Mouse (Mus musculus): ENCODE measurements around the gene Klf5. TPM values are rescaled to one million over a fixed set of nuclear protein-coding genes. Genes with fewer than 3 reads are reported as not detected.
A peak's percentile ranks its signal among the peaks of the same experiment; 100 is the strongest.

The Klf5 gene
- 2.8 and 2.9 TPM in 2 replicates for polyA plus RNA-seq (2016; fragmentation: Nextera tagmentation; extraction: Ambion mirVana)

GRCm38 (mm10) chr14:99298385-99299021 lies at the start of gene Klf5:
TSS of gene Klf5 (plus strand) at chr14:99298691.
- 0 out of 2 replicates have a peak, but pooled peaks cover 2% of the 10 kb centered on the region for H3K36me3 ChIP-seq
- H3K4me3 ChIP-seq: peak within 1 kb of the TSS; percentile 57
- no peaks in the 10 kb centered on the region for H3K9me3 ChIP-seq (replicated peaks)
- peak within 1 kb of the TSS; percentile 82 for H3K4me2 ChIP-seq
- peaks cover 9% of the 10 kb centered on the region for H3K4me1 ChIP-seq (replicated peaks)
- H3K9ac ChIP-seq: peak within 1 kb of the TSS; percentile 67
- H3K27ac ChIP-seq (ENCODE audit: poor library complexity, severe bottlenecking): 0 out of 2 replicates have a peak within 1 kb of the TSS, but pooled peaks have one; percentile 12
- WGBS: under 1% methylated on average over 58 of the region's 67 CpGs
- ATAC-seq (ENCODE audit: insufficient number of reproducible peaks, low FRiP score): peak; percentile 95
- peaks cover 20% of the 10 kb centered on the region for H3K27me3 ChIP-seq (replicated peaks)

GRCm38 (mm10) chr14:99262026-99262425 lies 36.5 kb upstream of the Klf5 start:
- Histone ChIP-seq H3K27ac (ENCODE audit: poor library complexity, severe bottlenecking) (no peak overlapping the region), H3K36me3 (peaks cover 7% of the 10 kb centered on the region; the same call in 1 of the 2 replicates), H3K9ac (no peak overlapping the region), H3K9me3 (replicated peaks) (no peaks in the 10 kb centered on the region), H3K4me3 (no peak overlapping the region), H3K4me1 (replicated peaks) (peaks cover 4% of the 10 kb centered on the region; the same call in 1 of the 2 replicates), H3K4me2 (no peak overlapping the region), H3K27me3 (replicated peaks) (no peaks in the 10 kb centered on the region)
- no peak for ATAC-seq (ENCODE audit: insufficient number of reproducible peaks, low FRiP score)
- WGBS: 93% methylated on average over 12 of the region's 12 CpGs

GRCm38 (mm10) chr14:99263816-99264215 lies 34.7 kb upstream of the Klf5 start:
- Histone ChIP-seq H3K4me2 (no peak overlapping the region), H3K9ac (no peak overlapping the region), H3K36me3 (peaks cover 6% of the 10 kb centered on the region; the same call in 1 of the 2 replicates), H3K4me1 (replicated peaks) (peaks cover 4% of the 10 kb centered on the region; the same call in 1 of the 2 replicates), H3K27me3 (replicated peaks) (no peaks in the 10 kb centered on the region), H3K27ac (ENCODE audit: poor library complexity, severe bottlenecking) (no peak overlapping the region), H3K4me3 (no peak overlapping the region), H3K9me3 (replicated peaks) (no peaks in the 10 kb centered on the region)
- WGBS: 65% methylated on average over 6 of the region's 6 CpGs
- ATAC-seq (ENCODE audit: insufficient number of reproducible peaks, low FRiP score): no peak

GRCm38 (mm10) chr14:99265791-99266190 lies 32.7 kb upstream of the Klf5 start:
- Histone ChIP-seq H3K9me3 (replicated peaks) (no peaks in the 10 kb centered on the region), H3K4me3 (no peak overlapping the region), H3K9ac (no peak overlapping the region), H3K27ac (ENCODE audit: poor library complexity, severe bottlenecking) (no peak overlapping the region), H3K36me3 (no peaks in the 10 kb centered on the region), H3K4me2 (no peak overlapping the region), H3K4me1 (replicated peaks) (peaks cover 4% of the 10 kb centered on the region; the same call in 1 of the 2 replicates), H3K27me3 (replicated peaks) (no peaks in the 10 kb centered on the region)
- no peak for ATAC-seq (ENCODE audit: insufficient number of reproducible peaks, low FRiP score)
- whole genome bisulfite sequencing: 75% methylated on average over 14 of the region's 14 CpGs

- H3K4me1 ChIP-seq (replicated peaks): peaks cover 4% of the 10 kb centered on the region; the same call in 1 of the 2 replicates
- no peak for ATAC-seq (ENCODE audit: insufficient number of reproducible peaks, low FRiP score)
- no peak overlapping the region for H3K4me3 ChIP-seq
- H3K9me3 ChIP-seq (replicated peaks): no peaks in the 10 kb centered on the region
- WGBS: 67% methylated on average over 5 of the region's 5 CpGs
- H3K27me3 ChIP-seq (replicated peaks): no peaks in the 10 kb centered on the region
- no peak overlapping the region for H3K4me2 ChIP-seq
- no peak overlapping the region for H3K9ac ChIP-seq
- no peaks in the 10 kb centered on the region for H3K36me3 ChIP-seq
- no peak overlapping the region for H3K27ac ChIP-seq (ENCODE audit: poor library complexity, severe bottlenecking)
These were observed 31.7 kb upstream of the Klf5 start for GRCm38 (mm10) chr14:99266749-99267148.

GRCm38 (mm10) chr14:99274056-99274455 lies 24.4 kb upstream of the Klf5 start:
- Histone ChIP-seq H3K27me3 (replicated peaks) (no peaks in the 10 kb centered on the region), H3K4me2 (no peak overlapping the region), H3K4me3 (no peak overlapping the region), H3K9ac (no peak overlapping the region), H3K27ac (ENCODE audit: poor library complexity, severe bottlenecking) (no peak overlapping the region), H3K36me3 (no peaks in the 10 kb centered on the region), H3K9me3 (replicated peaks) (no peaks in the 10 kb centered on the region), H3K4me1 (replicated peaks) (peaks cover 4% of the 10 kb centered on the region; the same call in 1 of the 2 replicates)
- 50% methylated on average over 2 of the region's 2 CpGs for WGBS
- no peak for ATAC-seq (ENCODE audit: insufficient number of reproducible peaks, low FRiP score)

GRCm38 (mm10) chr14:99275827-99276226 lies 22.7 kb upstream of the Klf5 start:
- no peaks in the 10 kb centered on the region for H3K27me3 ChIP-seq (replicated peaks)
- no peak overlapping the region for H3K9ac ChIP-seq
- no peaks in the 10 kb centered on the region for H3K36me3 ChIP-seq
- H3K9me3 ChIP-seq (replicated peaks): no peaks in the 10 kb centered on the region
- peaks cover 4% of the 10 kb centered on the region; the same call in 1 of the 2 replicates for H3K4me1 ChIP-seq (replicated peaks)
- ATAC-seq (ENCODE audit: insufficient number of reproducible peaks, low FRiP score): no peak
- no peak overlapping the region for H3K27ac ChIP-seq (ENCODE audit: poor library complexity, severe bottlenecking)
- no peak overlapping the region for H3K4me3 ChIP-seq
- H3K4me2 ChIP-seq: no peak overlapping the region
- WGBS: 45% methylated on average over 4 of the region's 4 CpGs

- 50% methylated on average over 9 of the region's 9 CpGs for WGBS
- H3K27ac ChIP-seq (ENCODE audit: poor library complexity, severe bottlenecking): no peak overlapping the region
- H3K36me3 ChIP-seq: no peaks in the 10 kb centered on the region
- no peak overlapping the region for H3K4me2 ChIP-seq
- no peaks in the 10 kb centered on the region for H3K27me3 ChIP-seq (replicated peaks)
- H3K4me3 ChIP-seq: no peak overlapping the region
- no peaks in the 10 kb centered on the region for H3K9me3 ChIP-seq (replicated peaks)
- H3K9ac ChIP-seq: no peak overlapping the region
- H3K4me1 ChIP-seq (replicated peaks): peaks cover 4% of the 10 kb centered on the region; the same call in 1 of the 2 replicates
- no peak for ATAC-seq (ENCODE audit: insufficient number of reproducible peaks, low FRiP score)
These were observed 20.2 kb upstream of the Klf5 start for GRCm38 (mm10) chr14:99278312-99278711.

- no peak overlapping the region for H3K9ac ChIP-seq
- no peaks in the 10 kb centered on the region for H3K36me3 ChIP-seq
- no peak for ATAC-seq (ENCODE audit: insufficient number of reproducible peaks, low FRiP score)
- H3K27me3 ChIP-seq (replicated peaks): no peaks in the 10 kb centered on the region
- no peaks in the 10 kb centered on the region for H3K9me3 ChIP-seq (replicated peaks)
- H3K27ac ChIP-seq (ENCODE audit: poor library complexity, severe bottlenecking): no peak overlapping the region
- H3K4me3 ChIP-seq: no peak overlapping the region
- no peak overlapping the region for H3K4me2 ChIP-seq
- 42% methylated on average over 12 of the region's 12 CpGs for WGBS
- H3K4me1 ChIP-seq (replicated peaks): no peaks in the 10 kb centered on the region
These were observed 19.6 kb upstream of the Klf5 start for GRCm38 (mm10) chr14:99278763-99279486.

- no peaks in the 10 kb centered on the region for H3K4me1 ChIP-seq (replicated peaks)
- ATAC-seq (ENCODE audit: insufficient number of reproducible peaks, low FRiP score): no peak
- 80% methylated on average over 5 of the region's 5 CpGs for WGBS
- H3K27me3 ChIP-seq (replicated peaks): no peaks in the 10 kb centered on the region
- no peak overlapping the region for H3K4me3 ChIP-seq
- H3K36me3 ChIP-seq: no peaks in the 10 kb centered on the region
- H3K9ac ChIP-seq: no peak overlapping the region
- no peak overlapping the region for H3K27ac ChIP-seq (ENCODE audit: poor library complexity, severe bottlenecking)
- no peak overlapping the region for H3K4me2 ChIP-seq
- no peaks in the 10 kb centered on the region for H3K9me3 ChIP-seq (replicated peaks)
These were observed 18.1 kb upstream of the Klf5 start for GRCm38 (mm10) chr14:99280399-99280798.

- H3K4me2 ChIP-seq: no peak overlapping the region
- H3K27ac ChIP-seq (ENCODE audit: poor library complexity, severe bottlenecking): no peak overlapping the region
- no peaks in the 10 kb centered on the region for H3K4me1 ChIP-seq (replicated peaks)
- no peak overlapping the region for H3K9ac ChIP-seq
- no peaks in the 10 kb centered on the region for H3K36me3 ChIP-seq
- WGBS: 73% methylated on average over 5 of the region's 5 CpGs
- no peaks in the 10 kb centered on the region for H3K9me3 ChIP-seq (replicated peaks)
- H3K4me3 ChIP-seq: no peak overlapping the region
- no peaks in the 10 kb centered on the region for H3K27me3 ChIP-seq (replicated peaks)
- ATAC-seq (ENCODE audit: insufficient number of reproducible peaks, low FRiP score): no peak
These were observed 17.6 kb upstream of the Klf5 start for GRCm38 (mm10) chr14:99280825-99281433.

All from heart, embryonic 12.5 days (tissue).